Mouse (Mus musculus) heart, embryonic 16.5 days (tissue): ENCODE measurements around the gene Mfsd6l. TPM values are rescaled to one million over a fixed set of nuclear protein-coding genes. Genes with fewer than 3 reads are reported as not detected.

Source experiments
- ATAC-seq: fragments of 200-750 bp; cut with Nextera tagmentation; replicated peaks from 2 replicates; pipeline ENCODE4 v1.8.0; 2017; ENCODE audit warnings: moderate number of reproducible peaks; ENCODE audit not compliant: insufficient read depth, low FRiP score; ENCODE audit errors: extremely low read depth
- H3K27ac ChIP-seq: fragments of 300-500 bp; sonication (generic); 2 replicates; pipeline ENCODE4 v1.5.1; 2014; ENCODE audit warnings: mild to moderate bottlenecking, low read length, control low read depth, moderate library complexity
- H3K27me3 ChIP-seq: fragments of 300-500 bp; sonication (generic); 2 replicates; pipeline ENCODE4 v1.6.1; 2014; ENCODE audit warnings: low read length, mixed read lengths; ENCODE audit not compliant: control insufficient read depth, insufficient read depth
- H3K36me3 ChIP-seq: fragments of 300-500 bp; sonication (generic); 2 replicates; pipeline ENCODE4 v1.6.1; 2014; ENCODE audit not compliant: control insufficient read depth, insufficient read depth
- H3K4me1 ChIP-seq: fragments of 300-500 bp; sonication (generic); 2 replicates; pipeline ENCODE4 v1.6.1; 2014; ENCODE audit warnings: low read length, mixed read lengths; ENCODE audit not compliant: control insufficient read depth, insufficient read depth
- H3K4me2 ChIP-seq: fragments of 300-500 bp; sonication (generic); 2 replicates; pipeline ENCODE4 v1.6.1; 2014; ENCODE audit warnings: low read depth, mild to moderate bottlenecking, control low read depth, low read length
- H3K4me3 ChIP-seq: fragments of 300-500 bp; sonication (generic); 2 replicates; pipeline ENCODE4 v1.5.1; 2014; ENCODE audit warnings: mild to moderate bottlenecking, control low read depth, low read length
- H3K9ac ChIP-seq: fragments of 300-500 bp; sonication (generic); 2 replicates; pipeline ENCODE4 v1.6.1; 2014; ENCODE audit warnings: low read length, control low read depth
- H3K9me3 ChIP-seq: fragments of 300-500 bp; sonication (generic); replicated peaks from 2 replicates; pipeline ENCODE4 v1.6.1; 2016; ENCODE audit warnings: low read length; ENCODE audit not compliant: control insufficient read depth
- WGBS: fragments of 180-500 bp; shearing (Covaris S2); extraction: QIAGEN DNeasy Blood & Tissue Kit; methylation state at CpG from one replicate; pipeline ENCODE4 v1.1.7; 2014; 5-methylcytosine and 5-hydroxymethylcytosine counted together
- polyA plus RNA-seq: library from polyadenylated mRNA; unstranded; fragments of >200 nt; fragmentation: Nextera tagmentation; extraction: Ambion mirVana; gene quantifications from 2 replicates; pipeline ENCODE4 v1.2.1, GENCODE M21; 2015

The Mfsd6l gene
- 0.17 and 0.39 TPM in 2 replicates for polyA plus RNA-seq

DNA sequence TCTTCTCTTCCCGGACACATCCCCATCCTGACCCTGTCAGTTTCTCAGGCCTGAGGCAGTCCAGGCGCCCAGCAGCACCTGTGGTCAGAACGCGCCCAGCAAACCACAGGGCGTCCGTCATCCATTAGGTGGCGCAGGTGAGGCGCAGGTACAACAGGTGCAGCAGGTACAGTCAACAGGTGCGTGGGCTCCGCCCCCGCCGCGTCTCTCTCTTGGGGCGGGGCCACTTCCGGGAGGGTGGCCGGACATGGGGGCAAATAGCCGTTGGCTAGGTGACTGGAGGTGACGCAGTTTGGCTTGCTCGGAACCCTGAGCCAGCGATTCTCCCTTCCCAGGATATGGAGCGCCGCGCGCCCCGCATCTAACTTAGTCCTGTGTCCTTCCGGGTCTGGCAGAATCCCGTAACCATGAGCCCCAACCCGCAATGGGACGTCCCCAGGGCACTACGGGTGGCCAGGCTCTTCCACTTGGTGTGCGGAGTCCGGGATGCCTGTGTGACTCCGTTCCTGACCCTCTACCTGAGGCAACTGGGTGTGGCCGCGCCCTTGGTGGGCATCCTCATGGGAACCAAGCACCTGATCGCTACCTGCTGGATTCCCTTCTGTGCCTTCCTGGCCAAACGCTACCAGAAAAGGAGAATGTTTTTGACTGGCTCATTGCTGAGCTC, at the start of gene Mfsd6l:
TSS of gene Mfsd6l (plus strand) at position 269 of the 667 bp plus-strand sequence.
- no peak for ATAC-seq
- peak within 1 kb of the TSS; percentile 55 for H3K4me2 ChIP-seq
- H3K27me3 ChIP-seq = peaks cover 10% of the 10 kb centered on the region
- peaks cover 6% of the 10 kb centered on the region; the same call in 1 of the 2 replicates for H3K4me1 ChIP-seq
- no peak within 1 kb of the TSS for H3K27ac ChIP-seq
- WGBS = 15% methylated on average over 37 of the region's 37 CpGs
- H3K36me3 ChIP-seq = no peaks in the 10 kb centered on the region
- no peaks in the 10 kb centered on the region for H3K9me3 ChIP-seq
- 0 out of 2 replicates have a peak within 1 kb of the TSS, but pooled peaks have one; percentile 31 for H3K9ac ChIP-seq
- H3K4me3 ChIP-seq = peak within 1 kb of the TSS; percentile 32

- ATAC-seq = no peak
- H3K4me1 ChIP-seq = 0 out of 2 replicates have a peak, but pooled peaks cover 2% of the 10 kb centered on the region
- H3K27me3 ChIP-seq = peaks cover 3% of the 10 kb centered on the region; the same call in 1 of the 2 replicates
- H3K9me3 ChIP-seq = no peaks in the 10 kb centered on the region
- no peak overlapping the region for H3K9ac ChIP-seq
- WGBS = 72% methylated on average over 7 of the region's 7 CpGs
- H3K4me3 ChIP-seq = no peak overlapping the region
- H3K4me2 ChIP-seq = no peak overlapping the region
- H3K27ac ChIP-seq = no peak overlapping the region
- no peaks in the 10 kb centered on the region for H3K36me3 ChIP-seq
Measured at GRCm38 (mm10) chr11:68507246-68507645, 48.7 kb upstream of the Mfsd6l start.

GRCm38 (mm10) chr11:68508619-68509018, 47.4 kb upstream of the Mfsd6l start:
- Histone ChIP-seq H3K4me3 (no peak overlapping the region), H3K4me2 (no peak overlapping the region), H3K27me3 (no peaks in the 10 kb centered on the region), H3K36me3 (no peaks in the 10 kb centered on the region), H3K9ac (no peak overlapping the region), H3K27ac (no peak overlapping the region), H3K9me3 (no peaks in the 10 kb centered on the region), H3K4me1 (no peaks in the 10 kb centered on the region)
- no peak for ATAC-seq
- WGBS = 65% methylated on average over 5 of the region's 5 CpGs

- Histone ChIP-seq H3K27me3 (no peaks in the 10 kb centered on the region), H3K4me2 (no peak overlapping the region), H3K27ac (no peak overlapping the region), H3K4me3 (no peak overlapping the region), H3K9ac (no peak overlapping the region), H3K36me3 (no peaks in the 10 kb centered on the region), H3K9me3 (no peaks in the 10 kb centered on the region), H3K4me1 (no peaks in the 10 kb centered on the region)
- WGBS = 42% methylated on average over 2 of the region's 2 CpGs
- ATAC-seq = no peak
Measured at GRCm38 (mm10) chr11:68509194-68509593, 46.8 kb upstream of the Mfsd6l start.

DNA sequence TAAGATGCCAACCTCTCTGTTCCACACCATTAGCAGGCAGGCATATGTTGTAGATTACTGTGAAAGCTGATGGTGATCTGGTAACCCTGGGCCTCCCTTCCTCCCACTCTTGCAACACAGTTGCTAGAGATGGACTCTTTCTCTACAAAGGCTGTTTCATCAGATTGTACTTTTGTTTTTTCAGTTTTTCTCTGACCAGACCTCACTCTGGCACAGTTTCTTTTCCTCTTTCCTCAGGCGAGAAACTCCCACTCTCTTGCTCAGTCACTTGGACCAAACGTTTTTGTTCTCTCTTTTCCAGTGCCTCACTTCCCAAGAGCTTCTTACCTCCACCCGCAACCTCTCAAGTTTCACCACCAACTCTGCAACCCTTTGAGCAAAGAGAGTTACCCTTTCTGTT, 42.0 kb upstream of the Mfsd6l start:
- WGBS = 47% methylated on average over 3 of the region's 3 CpGs
- no peak overlapping the region for H3K27ac ChIP-seq
- no peaks in the 10 kb centered on the region for H3K4me1 ChIP-seq
- no peak overlapping the region for H3K4me2 ChIP-seq
- ATAC-seq = no peak
- H3K27me3 ChIP-seq = no peaks in the 10 kb centered on the region
- H3K9ac ChIP-seq = no peak overlapping the region
- H3K36me3 ChIP-seq = no peaks in the 10 kb centered on the region
- no peaks in the 10 kb centered on the region; the same call in 1 of the 2 replicates for H3K9me3 ChIP-seq
- H3K4me3 ChIP-seq = no peak overlapping the region

DNA sequence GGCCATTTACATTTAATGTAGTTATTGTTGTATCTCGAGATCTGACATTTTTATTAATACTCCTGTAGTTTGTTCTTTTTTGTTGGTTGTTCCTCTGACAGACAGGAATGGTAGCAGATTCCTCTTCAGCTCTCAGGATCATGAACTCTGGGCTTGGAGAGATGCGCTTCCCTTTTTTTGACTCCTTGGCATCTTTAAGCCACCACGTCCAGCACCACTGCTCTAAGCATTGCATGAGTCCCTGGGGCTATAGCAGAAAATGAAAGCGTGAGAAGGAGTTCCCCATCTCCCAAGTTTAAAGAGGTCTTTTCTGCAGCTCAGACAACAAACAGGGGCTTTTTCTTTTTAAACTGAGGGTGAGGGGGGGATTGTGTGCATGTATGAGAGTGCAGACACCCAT, 36.6 kb upstream of the Mfsd6l start:
- no peaks in the 10 kb centered on the region for H3K36me3 ChIP-seq
- no peak overlapping the region for H3K9ac ChIP-seq
- no peaks in the 10 kb centered on the region for H3K27me3 ChIP-seq
- H3K9me3 ChIP-seq = peaks cover 5% of the 10 kb centered on the region; the same call in 1 of the 2 replicates
- ATAC-seq = no peak
- no peaks in the 10 kb centered on the region for H3K4me1 ChIP-seq
- no peak overlapping the region for H3K4me2 ChIP-seq
- 81% methylated on average over 4 of the region's 4 CpGs for WGBS
- H3K4me3 ChIP-seq = no peak overlapping the region
- H3K27ac ChIP-seq = no peak overlapping the region

- no peak for ATAC-seq
- 88% methylated on average over 5 of the region's 5 CpGs for WGBS
- no peak overlapping the region for H3K9ac ChIP-seq
Measured at GRCm38 (mm10) chr11:68519815-68520214, 36.2 kb upstream of the Mfsd6l start.

GRCm38 (mm10) chr11:68520439-68520838, 35.5 kb upstream of the Mfsd6l start:
- no peak for ATAC-seq
- Histone ChIP-seq H3K4me3 (no peak overlapping the region), H3K4me2 (no peak overlapping the region), H3K9me3 (peaks cover 5% of the 10 kb centered on the region; the same call in 1 of the 2 replicates), H3K27ac (no peak overlapping the region), H3K27me3 (no peaks in the 10 kb centered on the region), H3K36me3 (no peaks in the 10 kb centered on the region), H3K9ac (no peak overlapping the region), H3K4me1 (no peaks in the 10 kb centered on the region)
- 74% methylated on average over 2 of the region's 2 CpGs for WGBS

More at GRCm38 (mm10) chr11:68519815-68520214, 36.2 kb upstream of the Mfsd6l start:
- H3K4me1 ChIP-seq = no peaks in the 10 kb centered on the region
- H3K9me3 ChIP-seq = peaks cover 5% of the 10 kb centered on the region; the same call in 1 of the 2 replicates
- H3K4me3 ChIP-seq = no peak overlapping the region
- no peaks in the 10 kb centered on the region for H3K36me3 ChIP-seq
- H3K4me2 ChIP-seq = no peak overlapping the region
- no peak overlapping the region for H3K27ac ChIP-seq
- no peaks in the 10 kb centered on the region for H3K27me3 ChIP-seq

DNA sequence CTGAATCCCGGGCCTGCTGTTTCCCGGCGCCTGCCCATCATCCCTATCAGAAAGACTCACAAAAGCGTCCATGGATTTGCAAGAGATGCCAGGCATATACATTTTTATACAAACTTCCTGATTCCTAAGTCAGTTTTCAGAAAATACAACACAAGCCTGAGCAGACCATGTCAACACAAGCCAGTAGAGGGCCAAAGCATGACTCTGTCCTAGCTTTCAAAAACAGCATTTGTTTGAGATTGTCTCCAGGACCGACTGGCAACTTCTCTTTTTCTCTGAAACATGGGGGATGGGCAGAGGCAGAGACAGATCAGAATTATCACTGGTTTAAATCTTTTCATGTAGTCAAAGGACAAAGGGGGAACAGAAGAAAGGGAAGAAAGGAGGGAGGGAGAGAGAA, 34.6 kb upstream of the Mfsd6l start:
- Histone ChIP-seq H3K36me3 (no peaks in the 10 kb centered on the region), H3K9ac (no peak overlapping the region), H3K27me3 (no peaks in the 10 kb centered on the region), H3K4me2 (no peak overlapping the region), H3K9me3 (peaks cover 5% of the 10 kb centered on the region; the same call in 1 of the 2 replicates), H3K4me1 (no peaks in the 10 kb centered on the region), H3K4me3 (no peak overlapping the region), H3K27ac (no peak overlapping the region)
- ATAC-seq = no peak
- 79% methylated on average over 5 of the region's 5 CpGs for WGBS
